Mouse (Mus musculus): ENCODE results near the gene Nell1. TPM values are rescaled to one million over a fixed set of nuclear protein-coding genes. Genes with fewer than 3 reads are reported as not detected.

The Nell1 gene
- polyA plus RNA-seq, 1 experiment from 2014 or later: 21.2 TPM

DNA sequence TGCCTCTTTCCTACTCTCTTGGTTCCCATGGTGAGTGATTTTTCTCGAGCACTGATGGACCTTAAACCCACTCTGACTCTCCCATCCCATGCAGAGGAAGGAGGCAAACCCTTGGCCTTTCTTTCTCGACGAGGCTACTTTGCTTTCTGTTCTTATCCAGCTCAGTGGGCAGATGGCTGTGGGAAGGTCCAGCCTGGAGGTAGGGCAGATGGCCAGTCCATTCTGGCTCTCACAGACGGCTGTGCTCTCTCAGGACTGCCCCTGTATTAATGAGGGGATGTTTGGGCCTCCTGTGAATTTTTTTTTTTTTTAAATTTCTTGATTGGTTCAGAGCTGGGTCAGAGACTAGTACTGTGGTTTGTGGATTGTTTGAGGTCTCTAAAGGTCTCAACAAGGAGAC is 5.1 kb upstream of the Nell1 start:
- Histone ChIP-seq H3K27me3 (peaks cover 24% of the 10 kb centered on the region), H3K4me3 (no peak overlapping the region), H3K36me3 (no peaks in the 10 kb centered on the region), H3K9me3 (no peaks in the 10 kb centered on the region), H3K4me2 (no peak overlapping the region), H3K9ac (no peak overlapping the region), H3K4me1 (replicated peaks) (peaks cover 5% of the 10 kb centered on the region; the same call in 1 of the 2 replicates), H3K27ac (replicated peaks) (no peak overlapping the region)
- no peak for ATAC-seq (ENCODE audit: low read depth)
- WGBS: 34% methylated on average over 4 of the region's 4 CpGs

DNA sequence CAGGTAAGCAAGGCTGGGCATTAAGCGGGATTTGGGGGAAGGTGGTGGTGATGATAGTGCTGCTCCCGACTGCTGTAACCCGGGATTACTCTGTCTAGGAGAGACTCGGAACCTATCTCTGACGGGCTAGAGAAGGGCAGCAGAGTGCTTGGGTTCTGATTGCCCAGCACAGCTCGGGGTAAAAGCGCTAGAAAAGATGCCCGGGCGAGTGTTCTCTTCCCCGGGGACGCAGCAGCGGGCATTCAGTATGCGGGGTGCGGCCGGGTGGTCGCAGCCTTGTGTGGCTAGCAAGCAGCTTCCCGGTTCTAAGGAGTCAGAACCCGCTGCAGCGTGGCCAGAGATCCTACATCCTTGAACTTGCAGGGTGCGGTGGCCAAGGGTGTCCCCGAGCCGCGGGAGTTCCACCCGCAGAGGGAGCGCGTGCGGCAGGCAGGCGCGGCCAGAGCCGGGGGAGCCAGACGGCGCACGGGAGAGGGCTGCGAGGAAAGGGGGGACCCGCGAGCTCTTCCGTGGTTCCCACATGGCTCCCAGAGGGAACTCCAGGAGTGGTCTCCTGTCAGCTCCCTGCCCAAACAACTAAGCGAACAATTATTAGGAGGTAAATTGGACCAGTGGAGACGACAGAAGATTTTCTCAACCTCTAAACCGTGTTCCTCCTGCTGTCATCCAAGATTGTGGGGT is 917 bp downstream of the Nell1 start:
- ATAC-seq (ENCODE audit: low read depth): peak; percentile 65
- WGBS: under 1% methylated on average over 40 of the region's 40 CpGs
- peak overlapping the region; percentile 43; the same call in 1 of the 2 replicates for H3K27ac ChIP-seq (replicated peaks)

DNA sequence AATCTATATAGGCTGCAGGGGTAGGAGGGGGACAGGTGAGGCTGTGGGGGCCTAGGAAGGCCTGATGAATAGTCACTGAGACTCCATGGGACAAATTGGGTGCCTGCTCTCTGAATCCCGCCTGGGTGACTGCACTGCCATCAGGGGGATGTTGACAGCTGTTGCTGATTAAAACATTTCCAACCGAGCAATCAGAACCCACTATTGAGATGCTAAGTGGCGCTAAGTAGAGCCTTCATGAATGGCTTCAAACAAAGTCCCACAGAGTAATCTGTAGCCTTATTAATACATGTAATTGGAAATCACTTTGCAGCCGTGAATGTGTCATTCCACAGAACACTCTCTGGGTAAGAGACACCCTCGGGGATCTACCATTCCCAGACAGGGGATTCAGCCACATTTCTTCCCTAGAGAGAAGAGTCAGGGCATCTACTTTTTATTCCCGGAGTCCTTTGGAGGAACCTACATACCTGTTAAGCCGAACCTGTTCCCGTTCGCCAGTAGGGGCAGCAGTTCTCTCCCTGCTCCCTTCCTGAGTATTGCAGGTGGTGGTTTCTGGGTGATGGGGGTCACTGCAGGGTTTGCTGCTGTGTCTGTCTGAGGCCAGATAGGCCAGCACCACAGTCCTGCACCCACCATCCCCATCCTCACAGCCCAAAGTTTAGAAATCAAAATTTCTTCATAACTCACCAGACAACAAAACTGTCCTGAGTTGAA is 7.0 kb downstream of the Nell1 start:
- peaks cover 59% of the 10 kb centered on the region for H3K27me3 ChIP-seq
- 14% methylated on average over 9 of the region's 9 CpGs for whole genome bisulfite sequencing
- H3K9me3 ChIP-seq: no peaks in the 10 kb centered on the region
- no peak overlapping the region for H3K4me3 ChIP-seq
- ATAC-seq (ENCODE audit: low read depth): no peak
- no peak overlapping the region for H3K27ac ChIP-seq (replicated peaks)
- H3K9ac ChIP-seq: no peak overlapping the region
- H3K4me2 ChIP-seq: no peak overlapping the region
- no peaks in the 10 kb centered on the region for H3K36me3 ChIP-seq
- H3K4me1 ChIP-seq (replicated peaks): peaks cover 1% of the 10 kb centered on the region; the same call in 1 of the 2 replicates

More for the DNA sequence above, 917 bp downstream of the Nell1 start:
- Histone ChIP-seq H3K4me3 (peak overlapping the region; percentile 47), H3K9ac (peak overlapping the region; percentile 67), H3K4me1 (replicated peaks) (peaks cover 24% of the 10 kb centered on the region), H3K4me2 (peak overlapping the region; percentile 81), H3K27me3 (peaks cover 83% of the 10 kb centered on the region), H3K9me3 (no peaks in the 10 kb centered on the region), H3K36me3 (no peaks in the 10 kb centered on the region)

DNA sequence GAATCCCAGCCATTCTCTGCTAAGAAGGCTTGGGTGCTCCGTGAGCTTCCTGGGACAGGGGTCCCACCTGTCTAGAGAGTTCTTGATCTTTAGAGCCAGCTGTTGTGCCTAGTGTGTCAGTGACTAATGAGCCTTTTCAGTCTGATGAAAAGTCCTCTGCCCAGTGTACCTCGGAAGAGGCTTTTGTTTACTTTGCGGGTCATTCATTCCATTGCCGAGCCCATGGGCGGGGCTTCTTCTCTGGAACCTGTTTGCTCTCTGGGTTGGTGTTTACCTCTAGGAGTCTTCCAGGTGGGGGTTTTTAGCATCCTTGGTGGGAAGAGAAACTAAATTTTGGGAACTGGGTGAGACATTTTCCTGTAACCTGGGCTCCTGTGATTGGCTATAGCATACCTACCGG is 10.0 kb downstream of the Nell1 start:
- no peaks in the 10 kb centered on the region for H3K9me3 ChIP-seq
- H3K27ac ChIP-seq (replicated peaks): no peak overlapping the region
- H3K4me3 ChIP-seq: no peak overlapping the region
- no peak for ATAC-seq (ENCODE audit: low read depth)
- H3K4me1 ChIP-seq (replicated peaks): no peaks in the 10 kb centered on the region; the same call in 1 of the 2 replicates
- 25% methylated on average over 6 of the region's 6 CpGs for WGBS
- H3K36me3 ChIP-seq: no peaks in the 10 kb centered on the region
- H3K9ac ChIP-seq: no peak overlapping the region
- H3K4me2 ChIP-seq: no peak overlapping the region
- peaks cover 31% of the 10 kb centered on the region for H3K27me3 ChIP-seq

DNA sequence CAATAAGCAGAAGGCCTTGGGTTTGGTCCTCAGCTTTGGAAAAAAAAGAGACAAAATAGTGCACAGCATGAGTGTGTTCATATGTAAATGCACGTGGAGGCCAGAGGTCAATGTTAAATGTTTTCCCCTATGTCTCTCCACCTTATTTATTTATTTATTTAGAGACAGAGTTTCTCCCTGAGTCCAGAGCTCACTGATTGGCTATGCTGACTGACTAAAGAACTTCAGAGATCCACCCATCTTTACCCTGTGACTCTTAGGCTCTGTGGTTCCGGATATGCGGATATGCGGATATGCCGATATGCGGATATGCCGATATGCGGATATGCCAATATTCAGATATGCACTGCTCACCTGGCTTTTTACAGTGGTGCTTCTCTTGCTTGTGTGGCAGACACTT is 11.3 kb downstream of the Nell1 start:
- WGBS: 93% methylated on average over 8 of the region's 8 CpGs
- Histone ChIP-seq H3K9ac (no peak overlapping the region), H3K27me3 (peaks cover 20% of the 10 kb centered on the region; the same call in 1 of the 2 replicates), H3K4me1 (replicated peaks) (no peaks in the 10 kb centered on the region; the same call in 1 of the 2 replicates), H3K36me3 (no peaks in the 10 kb centered on the region), H3K9me3 (no peaks in the 10 kb centered on the region), H3K4me2 (no peak overlapping the region), H3K27ac (replicated peaks) (no peak overlapping the region), H3K4me3 (no peak overlapping the region)
- no peak for ATAC-seq (ENCODE audit: low read depth)

DNA sequence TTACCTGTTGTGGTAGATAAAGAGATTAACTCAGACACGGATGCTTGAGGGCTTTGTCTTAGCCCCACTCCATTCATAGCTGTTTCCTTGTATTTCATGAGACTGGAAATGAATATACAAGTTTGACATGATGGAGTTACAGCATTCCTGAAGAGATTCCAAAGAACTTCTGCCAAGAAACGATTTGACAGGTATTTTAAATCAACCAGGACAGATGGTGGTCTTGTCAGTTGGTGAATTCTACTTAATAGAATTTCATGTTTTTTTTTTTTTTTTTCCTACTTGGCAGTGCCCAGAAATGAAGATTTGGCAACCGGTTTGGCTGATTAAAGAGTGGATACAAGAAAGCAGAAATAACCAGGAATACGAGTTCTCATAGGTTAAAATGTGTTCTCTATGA is 24.7 kb downstream of the Nell1 start:
- Histone ChIP-seq H3K9ac (no peak overlapping the region), H3K4me3 (no peak overlapping the region), H3K4me1 (replicated peaks) (no peaks in the 10 kb centered on the region), H3K27ac (replicated peaks) (no peak overlapping the region), H3K9me3 (no peaks in the 10 kb centered on the region), H3K27me3 (no peaks in the 10 kb centered on the region), H3K4me2 (no peak overlapping the region), H3K36me3 (no peaks in the 10 kb centered on the region)
- no peak for ATAC-seq (ENCODE audit: low read depth)
- 84% methylated on average over 4 of the region's 4 CpGs for WGBS

DNA sequence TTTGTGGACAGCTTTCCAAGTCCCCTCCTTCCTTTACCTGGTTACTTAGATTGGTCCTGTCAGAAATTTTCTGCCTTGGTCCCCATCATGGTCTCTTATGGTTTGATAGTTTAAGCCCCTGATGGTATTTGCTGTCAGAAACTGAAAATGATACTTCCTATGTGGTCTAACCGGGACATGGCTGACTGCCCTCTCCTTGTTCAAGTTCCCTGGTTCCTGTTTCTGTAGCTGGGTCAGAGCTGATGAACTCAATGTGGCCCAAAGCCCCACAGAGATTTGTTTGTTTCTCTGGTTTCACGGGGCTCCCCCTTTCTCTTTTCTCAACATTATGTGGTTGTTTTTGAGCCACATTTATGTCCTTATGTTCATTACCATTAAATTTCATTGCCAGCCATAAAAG is 30.6 kb downstream of the Nell1 start:
- Histone ChIP-seq H3K4me2 (no peak overlapping the region), H3K27ac (replicated peaks) (no peak overlapping the region), H3K4me3 (no peak overlapping the region), H3K4me1 (replicated peaks) (no peaks in the 10 kb centered on the region), H3K9me3 (no peaks in the 10 kb centered on the region), H3K36me3 (no peaks in the 10 kb centered on the region), H3K9ac (no peak overlapping the region), H3K27me3 (no peaks in the 10 kb centered on the region)
- ATAC-seq (ENCODE audit: low read depth): no peak
- whole genome bisulfite sequencing: 48% methylated on average over 2 of the region's 2 CpGs

DNA sequence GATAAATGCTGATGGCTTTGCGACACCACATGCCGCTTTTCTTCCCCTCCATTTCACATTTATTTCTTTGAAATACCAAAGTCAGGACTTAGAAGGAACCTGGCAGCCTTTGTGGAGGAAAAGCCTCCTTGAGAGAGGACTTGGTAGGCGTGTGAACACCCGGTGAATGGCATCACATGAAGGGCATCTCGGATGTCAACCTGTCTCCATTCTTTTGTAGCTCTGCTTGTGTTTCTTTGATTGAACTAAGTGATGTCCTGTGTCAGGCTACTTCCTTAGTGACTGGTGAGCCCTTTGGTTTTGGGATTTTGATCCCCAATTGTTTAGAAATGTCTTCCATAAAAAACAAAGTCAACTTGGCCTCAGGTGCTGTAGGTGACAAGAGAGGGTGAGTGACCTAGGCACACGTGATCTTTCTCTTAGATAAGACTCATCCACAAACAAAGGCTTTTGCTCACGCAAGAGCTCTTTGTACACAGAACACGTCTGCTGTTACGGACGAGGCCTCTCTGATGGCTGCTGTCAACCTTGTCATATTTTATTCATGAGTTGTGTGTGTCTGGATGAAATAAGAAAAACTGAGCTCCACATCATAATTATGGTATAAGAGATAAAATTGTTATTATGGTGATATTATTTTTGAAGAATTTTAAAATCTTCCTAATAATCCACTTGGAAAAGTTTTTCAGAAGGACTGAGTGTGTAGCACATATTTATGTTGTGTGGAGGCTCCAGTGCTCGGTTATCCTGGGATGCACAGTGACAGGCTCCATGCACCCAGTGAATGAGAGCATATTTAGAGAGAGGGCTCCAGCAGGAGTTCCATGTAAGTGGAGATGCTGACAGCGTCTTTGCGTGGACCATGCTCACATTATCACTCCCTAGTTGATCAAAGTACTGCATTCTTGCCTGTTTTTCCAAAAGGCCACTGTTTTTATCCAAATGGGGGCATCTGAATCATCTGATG is 60.8 kb downstream of the Nell1 start:
- 80% methylated on average over 13 of the region's 13 CpGs for WGBS
- H3K27me3 ChIP-seq: no peaks in the 10 kb centered on the region
- ATAC-seq (ENCODE audit: low read depth): no peak
- H3K9ac ChIP-seq: no peak overlapping the region
- no peaks in the 10 kb centered on the region for H3K4me1 ChIP-seq (replicated peaks)
- H3K4me3 ChIP-seq: no peak overlapping the region
- H3K4me2 ChIP-seq: no peak overlapping the region
- no peaks in the 10 kb centered on the region for H3K36me3 ChIP-seq
- H3K9me3 ChIP-seq: no peaks in the 10 kb centered on the region
- no peak overlapping the region for H3K27ac ChIP-seq (replicated peaks)

DNA sequence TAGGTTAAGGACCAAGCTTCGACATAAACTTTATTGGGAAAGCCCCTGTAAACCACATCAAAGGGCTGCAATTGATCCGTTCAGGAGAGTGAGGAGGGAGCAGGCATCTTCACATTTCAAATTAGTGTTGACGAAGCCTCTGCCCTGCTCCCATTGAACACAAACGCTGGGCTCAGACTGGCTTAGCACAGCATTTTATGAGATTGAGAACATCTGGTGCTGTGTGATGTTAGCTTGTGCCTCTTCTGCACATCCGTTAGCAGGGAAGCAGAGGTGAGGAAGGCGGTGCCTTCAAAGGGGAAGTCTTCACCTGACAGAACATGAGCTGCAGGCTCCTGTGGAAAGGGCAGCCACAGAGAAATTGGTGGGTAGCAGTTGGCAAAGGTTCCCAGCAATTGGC is 66.4 kb downstream of the Nell1 start:
- Histone ChIP-seq H3K9ac (no peak overlapping the region), H3K36me3 (no peaks in the 10 kb centered on the region), H3K4me3 (no peak overlapping the region), H3K4me1 (replicated peaks) (no peaks in the 10 kb centered on the region), H3K27me3 (no peaks in the 10 kb centered on the region), H3K27ac (replicated peaks) (no peak overlapping the region), H3K4me2 (no peak overlapping the region), H3K9me3 (no peaks in the 10 kb centered on the region)
- 45% methylated on average over 6 of the region's 6 CpGs for WGBS
- no peak for ATAC-seq (ENCODE audit: low read depth)

DNA sequence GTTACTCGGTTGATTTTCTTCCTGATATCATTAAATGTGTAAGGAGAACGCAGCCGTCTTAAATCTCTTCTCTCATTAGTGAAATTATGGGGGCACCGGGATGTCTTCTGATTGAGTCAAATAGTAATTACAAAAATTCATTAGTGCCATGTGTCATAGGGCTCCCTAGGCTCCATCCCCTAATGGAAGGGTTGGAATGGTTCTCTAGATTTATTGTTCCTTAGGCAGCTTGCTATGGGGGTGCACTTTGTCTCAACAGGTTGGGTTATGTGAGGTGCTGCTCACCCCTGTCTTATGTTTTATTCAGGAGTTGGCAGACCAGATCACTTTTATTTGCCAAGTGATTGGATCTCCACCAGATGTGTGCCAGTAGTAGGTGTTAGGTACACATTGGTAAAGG is 75.5 kb downstream of the Nell1 start:
- Histone ChIP-seq H3K4me2 (no peak overlapping the region), H3K4me1 (replicated peaks) (peaks cover 6% of the 10 kb centered on the region; the same call in 1 of the 2 replicates), H3K27ac (replicated peaks) (no peak overlapping the region), H3K36me3 (no peaks in the 10 kb centered on the region), H3K9me3 (no peaks in the 10 kb centered on the region), H3K9ac (no peak overlapping the region), H3K27me3 (no peaks in the 10 kb centered on the region), H3K4me3 (no peak overlapping the region)
- ATAC-seq (ENCODE audit: low read depth): peak; percentile 78
- 46% methylated on average over 4 of the region's 4 CpGs for WGBS

DNA sequence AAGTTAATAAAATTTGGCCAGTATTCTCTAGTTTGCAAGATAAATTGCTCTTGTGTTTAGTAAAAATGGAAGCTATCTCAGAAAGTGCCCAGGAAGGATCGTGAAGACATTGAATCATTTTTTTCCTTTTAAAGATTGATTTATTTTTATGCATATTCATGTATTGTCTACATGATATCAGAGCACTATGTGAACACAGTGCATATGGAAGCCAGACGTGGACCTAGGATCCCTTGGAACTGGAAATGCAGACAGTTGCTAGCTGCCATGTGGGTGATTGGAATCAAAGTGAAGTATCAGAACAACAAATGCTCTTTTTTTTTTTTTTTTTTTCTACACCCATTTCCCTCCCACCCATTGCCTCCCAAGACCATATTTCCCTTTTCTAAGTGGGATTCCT is 79.0 kb downstream of the Nell1 start:
- 86% methylated on average over 2 of the region's 2 CpGs for WGBS
- Histone ChIP-seq H3K36me3 (no peaks in the 10 kb centered on the region), H3K4me3 (no peak overlapping the region), H3K4me1 (replicated peaks) (peaks cover 6% of the 10 kb centered on the region; the same call in 1 of the 2 replicates), H3K9ac (no peak overlapping the region), H3K27me3 (no peaks in the 10 kb centered on the region), H3K27ac (replicated peaks) (no peak overlapping the region), H3K4me2 (no peak overlapping the region), H3K9me3 (no peaks in the 10 kb centered on the region)
- no peak for ATAC-seq (ENCODE audit: low read depth)

DNA sequence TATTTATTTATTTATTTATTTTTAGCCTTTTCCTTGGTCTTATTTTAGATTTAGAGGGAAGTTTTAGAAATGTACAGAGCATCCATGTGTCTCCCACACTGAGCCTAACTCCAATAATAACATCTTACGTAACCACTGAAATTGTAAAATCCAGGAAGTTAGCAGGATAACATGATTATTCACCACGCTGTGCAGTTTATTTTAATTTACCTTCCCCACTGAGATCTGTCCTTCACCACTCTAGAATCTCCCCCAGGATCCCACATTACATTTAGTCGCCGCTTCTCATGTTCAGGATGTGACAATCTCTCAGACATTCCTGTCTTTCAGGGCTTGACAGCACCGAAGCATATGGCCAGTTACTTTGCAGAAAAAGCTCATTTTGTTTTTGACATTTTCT is 119.8 kb downstream of the Nell1 start:
- H3K27ac ChIP-seq (replicated peaks): no peak overlapping the region
- no peak overlapping the region for H3K4me2 ChIP-seq
- H3K9me3 ChIP-seq: no peaks in the 10 kb centered on the region
- ATAC-seq (ENCODE audit: low read depth): no peak
- WGBS: 82% methylated on average over 5 of the region's 5 CpGs
- no peak overlapping the region for H3K4me3 ChIP-seq
- H3K36me3 ChIP-seq: no peaks in the 10 kb centered on the region
- H3K4me1 ChIP-seq (replicated peaks): no peaks in the 10 kb centered on the region
- no peak overlapping the region for H3K9ac ChIP-seq
- H3K27me3 ChIP-seq: no peaks in the 10 kb centered on the region

Data from neural tube, embryonic 13.5 days (tissue).